Mouse (Mus musculus): Measurements from ENCODE around the gene Ptpn14. TPM values are rescaled to one million over a fixed set of nuclear protein-coding genes. Genes with fewer than 3 reads are reported as not detected.

The Ptpn14 gene
- 2.8 and 6.3 TPM in 2 replicates for polyA plus RNA-seq (2012; rRNA removed)

DNA sequence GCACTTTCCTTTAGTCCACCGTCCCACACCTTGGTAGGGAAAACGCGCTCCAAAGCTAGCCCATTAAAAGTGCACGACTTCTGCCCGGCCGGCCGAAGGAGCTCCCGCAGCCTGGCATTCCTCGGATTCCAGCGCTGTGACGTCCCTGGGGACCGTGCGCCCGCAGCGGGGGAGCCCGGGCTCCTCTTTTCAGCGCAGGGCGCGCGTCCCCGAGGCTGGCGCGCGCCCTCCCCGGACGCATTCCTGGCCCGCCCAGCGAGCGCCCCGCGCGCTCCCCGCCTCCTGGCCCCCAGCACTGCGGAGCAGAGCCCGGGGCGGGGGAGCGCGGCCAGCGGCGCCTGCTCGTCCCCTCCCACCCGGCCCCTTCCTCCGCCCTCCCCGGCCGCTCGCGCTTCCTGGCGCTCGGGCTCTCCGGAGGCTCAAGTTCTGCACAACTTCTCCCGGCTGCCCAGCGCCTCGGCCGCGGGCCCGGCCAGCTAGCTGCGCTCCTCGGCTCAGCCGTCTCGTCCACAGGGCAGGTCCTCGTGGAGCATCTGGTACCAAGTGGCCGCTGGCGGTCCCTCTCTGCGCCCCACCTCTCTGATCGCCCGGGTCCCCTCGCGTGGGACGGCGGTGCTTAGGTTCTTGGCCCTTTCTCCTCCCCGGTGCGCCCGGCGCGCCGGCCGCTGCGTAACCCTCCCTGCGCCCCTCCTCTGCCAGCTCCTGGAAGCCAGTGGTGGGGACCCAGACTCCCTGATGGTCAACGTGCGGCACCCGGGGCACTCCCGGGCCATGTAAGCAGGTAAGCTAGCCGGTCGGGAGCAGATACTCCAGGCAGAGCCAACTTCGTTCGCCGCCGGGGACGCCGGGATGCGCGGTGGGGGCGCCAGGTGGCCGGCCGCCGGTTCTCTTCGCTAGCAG lies at the start of gene Ptpn14:
Gene Ptpn14 (plus strand): TSS at position 385 of the 900 bp plus-strand sequence.

DNA sequence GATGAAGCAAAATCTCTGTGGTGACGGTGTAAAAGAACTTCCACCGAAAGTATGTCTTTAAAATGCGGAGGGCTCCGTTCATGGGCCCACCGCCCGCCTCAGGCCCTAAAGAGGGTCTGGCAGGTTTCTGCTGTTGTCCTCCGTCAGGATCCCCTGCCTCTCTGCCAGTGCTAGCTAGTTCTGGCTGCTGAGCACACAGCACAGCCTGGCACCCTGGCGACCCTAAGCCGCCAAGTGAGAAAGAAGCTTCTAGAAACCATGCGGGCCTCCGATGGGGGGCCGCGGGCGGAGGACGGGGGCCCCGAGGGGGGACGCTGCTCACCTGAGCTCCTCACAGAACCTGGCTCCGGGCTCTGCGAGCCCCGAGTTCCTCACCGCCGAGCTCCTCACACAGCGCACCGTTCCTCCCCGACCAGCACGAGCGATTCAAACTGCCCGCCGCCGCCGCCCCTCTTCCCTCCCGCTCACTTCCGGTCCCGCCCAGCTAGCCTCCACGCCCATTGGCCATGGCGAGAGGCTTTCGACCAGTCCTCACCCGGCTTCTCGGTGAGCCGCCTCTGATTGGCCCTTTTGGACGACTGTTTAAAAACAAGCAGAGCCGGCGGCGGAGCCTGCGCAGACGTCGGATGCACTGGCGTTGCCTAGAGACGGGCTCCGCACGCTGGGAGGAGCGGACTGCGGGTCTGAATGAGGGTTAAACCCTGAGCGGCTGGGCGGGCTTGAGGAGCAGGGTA lies 40.2 kb upstream of the Ptpn14 start, which contains the start of gene Cenpf:
Gene Cenpf (minus strand): TSS at position 433 of the 734 bp plus-strand sequence.

DNA sequence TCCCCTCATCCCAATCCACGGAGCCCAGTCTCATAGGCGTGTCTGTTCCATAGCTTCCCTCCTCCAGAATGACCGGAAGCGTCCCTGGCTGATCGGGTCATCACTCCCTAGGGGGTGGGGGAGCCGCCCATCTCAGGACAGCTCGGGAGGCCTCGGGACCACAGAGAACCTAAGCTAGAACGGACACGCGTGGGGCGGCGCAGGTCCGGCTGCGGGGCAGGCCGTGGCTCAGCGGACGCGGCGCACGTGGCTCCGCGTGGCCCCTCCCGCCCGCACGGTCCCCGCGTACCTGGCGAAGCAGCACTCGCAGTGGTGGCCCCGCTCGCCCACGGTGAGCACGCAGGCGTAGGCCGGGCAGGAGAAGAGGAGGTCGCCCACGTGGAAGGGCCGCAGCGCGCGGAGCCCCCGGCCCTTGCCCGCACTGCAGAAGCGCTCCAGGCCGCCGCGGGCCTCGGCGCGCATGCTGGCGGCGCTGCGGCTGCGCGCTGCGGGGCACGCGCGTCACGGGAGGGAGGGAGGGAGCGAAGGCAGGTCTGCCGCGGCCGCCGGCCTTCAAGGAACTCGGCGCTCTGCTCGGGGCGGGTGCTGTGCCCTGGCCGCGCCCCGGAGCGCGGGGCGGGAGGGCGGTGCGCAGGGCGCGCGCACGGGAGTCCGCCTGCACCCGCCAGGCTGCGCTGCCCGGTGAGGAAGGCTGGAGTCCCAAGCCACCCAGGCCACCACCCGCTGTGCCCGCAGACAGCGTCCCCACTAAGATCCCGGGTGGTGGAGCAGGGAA lies 193.9 kb downstream of the Ptpn14 start, which contains the start of gene Smyd2:
Gene Smyd2 (minus strand): TSS at position 546 of the 775 bp plus-strand sequence.

Other genes starting within 250 kb of the Ptpn14 start
- gene Cenpf, start 40.2 kb upstream of the Ptpn14 start, polyA plus RNA-seq (2012; rRNA removed) = 11.7 and 13.4 TPM in 2 replicates
- gene Smyd2, start 194.1 kb downstream of the Ptpn14 start, polyA plus RNA-seq (2012; rRNA removed) = 68.3 and 79.6 TPM in 2 replicates

Measured in central nervous system, embryonic 14 days (tissue).